Mouse (Mus musculus) midbrain, postnatal 0 days (tissue): ENCODE measurements at regions not wholly inside any gene's neighbourhood (a gene's known extent, or its start where the extent isn't known, plus 50 kb on each side); places are given as distances from the start of the nearest gene placed in this dataset.

ENCODE experiments used
- ATAC-seq: fragments of 200-750 bp; cut with Nextera tagmentation; 2 replicates; pipeline ENCODE4 v1.8.0; 2017; ENCODE audit warnings: moderate number of reproducible peaks, mild to moderate bottlenecking, moderate TSS enrichment, moderate library complexity; ENCODE audit not compliant: low FRiP score
- DNase-seq: peaks from one replicate; pipeline ENCODE4 v3.0.0-alpha.2; 2015; ENCODE audit warnings: low spot score
- H3K27ac ChIP-seq: fragments of 300-500 bp; sonication (generic); 2 replicates; pipeline ENCODE4 v1.5.1; 2014; ENCODE audit warnings: low read depth, mild to moderate bottlenecking, low read length, mixed read lengths
- H3K27me3 ChIP-seq: fragments of 300-500 bp; sonication (generic); 2 replicates; pipeline ENCODE4 v1.6.1; 2014; ENCODE audit warnings: low read length, control low read depth, mixed read lengths; ENCODE audit not compliant: insufficient read depth
- H3K36me3 ChIP-seq: fragments of 300-500 bp; sonication (generic); 2 replicates; pipeline ENCODE4 v1.6.1; 2014; ENCODE audit warnings: low read length, control low read depth, mixed read lengths; ENCODE audit not compliant: insufficient read depth
- H3K4me1 ChIP-seq: fragments of 300-500 bp; sonication (generic); 2 replicates; pipeline ENCODE4 v1.6.1; 2014; ENCODE audit warnings: mild to moderate bottlenecking, control low read depth, antibody characterized with exemption, low read length, mixed read lengths; ENCODE audit not compliant: insufficient read depth
- H3K4me2 ChIP-seq: fragments of 300-500 bp; sonication (generic); 2 replicates; pipeline ENCODE4 v1.6.1; 2014; ENCODE audit warnings: low read depth, mild to moderate bottlenecking, low read length, mixed read lengths; ENCODE audit not compliant: poor library complexity, severe bottlenecking
- H3K4me3 ChIP-seq: fragments of 300-500 bp; sonication (generic); 2 replicates; pipeline ENCODE4 v1.5.1; 2014; ENCODE audit warnings: low read depth, mild to moderate bottlenecking, low read length, moderate library complexity
- H3K9ac ChIP-seq: fragments of 300-500 bp; sonication (generic); replicated peaks from 2 replicates; pipeline ENCODE4 v1.6.1; 2014; ENCODE audit warnings: mild to moderate bottlenecking, low read length, moderate library complexity, mixed read lengths; ENCODE audit not compliant: poor library complexity, severe bottlenecking
- H3K9me3 ChIP-seq: fragments of 300-500 bp; sonication (generic); 2 replicates; pipeline ENCODE4 v1.6.1; 2016; ENCODE audit warnings: low read length, control low read depth
- CTCF ChIP-seq: IDR thresholded peaks from 2 replicates; pipeline ENCODE4 v1.5.1; 2016; ENCODE audit warnings: antibody characterized with exemption, mild to moderate bottlenecking
- WGBS: fragments of 180-500 bp; shearing (Covaris S2); extraction: QIAGEN DNeasy Blood & Tissue Kit; methylation state at CpG from one replicate; pipeline ENCODE4 v1.1.7; 2014; 5-methylcytosine and 5-hydroxymethylcytosine counted together

DNA sequence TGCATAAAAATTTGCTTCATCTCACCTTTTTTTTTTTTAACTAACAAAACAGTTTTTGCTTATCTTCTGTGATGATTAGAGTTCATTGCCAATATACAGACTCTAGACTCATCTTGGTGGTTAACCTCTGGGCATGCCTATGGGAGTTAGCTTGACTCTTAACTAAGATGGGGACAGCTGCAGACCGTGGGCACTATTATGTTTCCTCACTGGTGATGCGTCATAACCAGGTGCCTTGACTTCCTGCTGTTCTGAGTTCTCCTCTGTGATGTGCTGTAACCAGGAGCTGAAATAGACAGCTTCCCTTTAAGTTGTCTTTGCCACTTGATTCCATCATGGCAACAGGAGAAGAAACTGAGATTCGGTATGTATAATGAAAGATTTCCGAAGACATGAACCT, 105.4 kb upstream of the C1qtnf3 start:
- ATAC-seq (no peak), DNase-seq (no peak)
- Histone ChIP-seq H3K4me3 (no peak overlapping the region), H3K27me3 (no peaks in the 10 kb centered on the region), H3K4me1 (no peaks in the 10 kb centered on the region), H3K27ac (no peak overlapping the region), H3K36me3 (no peaks in the 10 kb centered on the region), H3K9ac (no peak overlapping the region), H3K4me2 (no peak overlapping the region), H3K9me3 (no peaks in the 10 kb centered on the region)
- TF ChIP-seq CTCF = no peak
- WGBS = 98% methylated on average over 4 of the region's 4 CpGs

DNA sequence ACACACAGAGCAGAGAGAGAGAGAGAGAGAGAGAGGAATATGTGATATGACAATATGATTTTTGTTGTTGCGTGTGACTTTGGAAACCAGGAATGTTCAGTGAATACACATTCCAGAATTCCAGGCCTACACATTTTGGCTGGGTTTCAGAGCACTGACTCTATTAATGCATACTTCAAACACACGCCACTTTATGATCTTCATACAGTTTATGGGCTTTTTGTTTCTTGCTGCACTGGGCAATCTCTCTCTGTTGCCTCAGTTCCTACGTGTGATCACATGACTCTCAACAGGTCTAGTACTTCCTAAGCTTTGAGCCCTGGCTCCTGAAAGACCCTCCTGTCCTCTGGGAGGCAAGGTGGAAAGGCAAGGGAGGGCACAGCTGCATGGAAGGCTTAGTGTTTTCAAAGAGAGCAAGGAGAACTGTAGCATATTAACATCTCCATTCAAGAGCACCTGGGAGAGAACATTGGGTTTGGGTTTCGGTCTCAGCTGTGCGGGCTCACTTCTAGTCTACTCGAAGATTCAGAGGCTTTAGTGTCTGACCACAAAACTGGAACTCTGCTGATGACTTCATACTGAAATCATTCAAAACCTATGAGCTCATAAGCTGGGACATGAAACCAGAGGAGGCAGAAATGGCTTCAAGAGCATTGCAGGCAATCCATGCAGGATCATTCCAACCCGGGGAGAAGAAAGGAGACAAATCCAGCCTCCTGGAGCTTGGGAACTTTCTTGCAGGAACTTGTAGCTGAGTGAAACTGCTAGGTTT, 87.9 kb upstream of the C1qtnf3 start:
- H3K27ac ChIP-seq = no peak overlapping the region
- WGBS = 93% methylated on average over 7 of the region's 7 CpGs
- H3K27me3 ChIP-seq = no peaks in the 10 kb centered on the region
- no peaks in the 10 kb centered on the region for H3K4me1 ChIP-seq
- DNase-seq = no peak
- no peak for ATAC-seq
- no peak for TF ChIP-seq CTCF
- no peaks in the 10 kb centered on the region for H3K9me3 ChIP-seq
- no peak overlapping the region for H3K4me2 ChIP-seq
- no peak overlapping the region for H3K4me3 ChIP-seq
- H3K9ac ChIP-seq = no peak overlapping the region
- H3K36me3 ChIP-seq = no peaks in the 10 kb centered on the region

DNA sequence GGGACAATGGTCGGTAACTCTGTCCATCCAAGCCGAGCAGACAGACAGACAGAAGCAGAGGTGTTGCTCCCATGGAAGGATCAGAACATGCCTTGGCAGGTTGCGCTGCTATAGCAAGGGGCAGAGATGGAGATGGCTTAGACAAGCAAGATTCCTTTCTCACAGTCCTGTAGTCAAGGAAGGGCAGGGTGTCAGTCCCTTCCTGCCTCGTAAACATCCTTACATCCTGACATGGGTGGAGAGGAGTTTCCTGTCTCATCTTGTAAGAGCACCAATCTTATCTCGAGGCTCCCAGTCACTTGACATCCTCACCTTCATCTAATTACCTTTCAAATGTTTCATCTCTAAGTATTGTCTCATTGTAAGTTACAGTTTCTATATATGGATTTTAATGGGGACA, 87.0 kb upstream of the C1qtnf3 start:
- 82% methylated on average over 5 of the region's 5 CpGs for WGBS
- no peaks in the 10 kb centered on the region for H3K4me1 ChIP-seq
- no peaks in the 10 kb centered on the region for H3K27me3 ChIP-seq
- H3K27ac ChIP-seq = no peak overlapping the region
- no peak overlapping the region for H3K9ac ChIP-seq
- ATAC-seq (no peak), DNase-seq (no peak)
- H3K4me3 ChIP-seq = no peak overlapping the region
- no peak for TF ChIP-seq CTCF
- H3K4me2 ChIP-seq = no peak overlapping the region
- H3K36me3 ChIP-seq = no peaks in the 10 kb centered on the region
- H3K9me3 ChIP-seq = no peaks in the 10 kb centered on the region

DNA sequence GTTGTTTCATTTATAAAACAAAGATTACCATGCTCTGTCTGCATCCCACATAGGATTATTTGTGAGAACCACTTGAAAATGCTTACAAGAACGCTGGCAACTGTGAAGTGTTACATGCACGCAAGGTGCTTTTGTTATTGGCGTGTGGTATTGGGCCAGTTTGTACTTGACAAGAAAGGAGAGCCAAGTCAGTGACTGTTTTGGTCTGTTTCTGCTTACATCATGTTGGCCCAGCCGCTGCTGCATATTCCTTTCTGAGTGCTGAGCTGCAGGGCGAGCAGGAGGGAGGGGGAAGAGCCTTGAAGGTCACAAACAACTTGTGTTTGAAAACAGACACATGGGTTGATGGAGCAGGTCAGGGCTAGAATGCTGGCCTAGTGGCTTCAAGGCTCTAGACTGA, 85.3 kb upstream of the C1qtnf3 start:
- no peak for TF ChIP-seq CTCF
- 80% methylated on average over 5 of the region's 5 CpGs for WGBS
- no peak overlapping the region for H3K4me2 ChIP-seq
- no peak for DNase-seq
- no peak overlapping the region for H3K9ac ChIP-seq
- H3K27me3 ChIP-seq = no peaks in the 10 kb centered on the region
- ATAC-seq = no peak
- H3K4me1 ChIP-seq = no peaks in the 10 kb centered on the region
- H3K36me3 ChIP-seq = no peaks in the 10 kb centered on the region
- no peaks in the 10 kb centered on the region for H3K9me3 ChIP-seq
- no peak overlapping the region for H3K4me3 ChIP-seq
- no peak overlapping the region for H3K27ac ChIP-seq

DNA sequence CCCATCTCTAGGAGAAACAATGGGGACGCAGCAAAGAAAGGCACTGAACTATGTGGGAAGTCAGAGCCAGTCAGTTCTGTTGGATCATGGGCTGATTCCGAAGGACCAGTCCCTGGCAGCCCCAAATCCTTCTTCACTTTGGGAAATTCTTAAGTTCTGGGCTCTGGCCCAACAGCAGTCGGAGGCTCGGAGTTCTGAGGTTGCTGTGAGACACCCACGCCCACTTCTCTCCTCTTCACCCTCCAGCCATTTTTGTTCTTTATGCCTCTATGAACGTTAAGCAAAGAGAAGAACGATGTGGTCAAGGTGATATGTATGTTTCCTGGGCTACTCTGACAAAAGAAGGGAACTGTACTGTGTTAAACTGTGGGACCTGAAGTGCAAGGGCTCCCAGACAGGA, 84.0 kb upstream of the C1qtnf3 start:
- no peak for DNase-seq
- Histone ChIP-seq H3K4me1 (no peaks in the 10 kb centered on the region), H3K36me3 (no peaks in the 10 kb centered on the region), H3K9me3 (no peaks in the 10 kb centered on the region), H3K9ac (no peak overlapping the region), H3K4me3 (no peak overlapping the region), H3K27me3 (no peaks in the 10 kb centered on the region), H3K4me2 (no peak overlapping the region), H3K27ac (no peak overlapping the region)
- WGBS = 88% methylated on average over 7 of the region's 7 CpGs
- no peak for TF ChIP-seq CTCF
- ATAC-seq = no peak

DNA sequence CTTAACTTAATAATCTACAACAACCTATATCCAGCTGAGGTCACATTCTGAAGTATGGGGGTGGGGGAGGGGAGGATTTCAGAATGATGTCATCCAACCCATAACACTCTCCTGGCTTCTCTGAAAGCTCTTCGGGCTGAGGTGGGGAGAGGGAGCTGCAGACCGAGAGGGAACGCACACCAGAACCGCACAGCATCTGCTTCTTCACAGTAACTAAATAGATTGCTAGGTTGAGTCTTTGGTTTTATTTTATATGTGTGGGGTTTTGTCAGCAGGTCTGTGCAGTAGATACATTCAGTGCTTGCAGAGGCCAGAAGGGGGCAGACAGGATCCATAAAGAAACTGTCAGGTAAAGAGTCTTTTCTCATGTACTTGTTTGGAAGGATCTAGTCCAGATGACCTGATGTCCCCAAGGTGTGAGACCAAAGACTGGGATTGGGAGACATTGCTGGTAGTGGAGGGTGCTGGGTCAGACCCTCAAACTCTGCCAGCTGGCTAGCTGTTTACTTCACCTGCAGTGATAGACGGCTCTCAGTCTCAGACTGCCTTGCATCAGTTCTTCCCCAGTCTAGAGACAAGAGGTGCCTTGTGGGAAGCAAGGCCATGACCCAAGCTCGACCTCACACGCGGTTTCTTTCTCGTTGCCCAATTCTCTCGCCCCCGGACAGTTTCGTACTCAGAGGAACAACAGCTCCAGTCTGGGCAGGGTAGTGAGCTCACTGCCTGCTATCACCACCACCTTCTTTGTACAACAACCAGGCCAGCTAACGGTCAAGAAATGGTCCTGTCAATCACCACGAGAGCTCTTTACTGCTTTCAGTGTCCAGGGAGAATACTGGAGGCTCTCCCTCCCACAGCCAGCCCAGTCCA, 83.2 kb upstream of the C1qtnf3 start:
- Histone ChIP-seq H3K9ac (no peak overlapping the region), H3K4me1 (no peaks in the 10 kb centered on the region), H3K4me2 (no peak overlapping the region), H3K9me3 (no peaks in the 10 kb centered on the region), H3K27ac (no peak overlapping the region), H3K27me3 (no peaks in the 10 kb centered on the region), H3K36me3 (no peaks in the 10 kb centered on the region), H3K4me3 (no peak overlapping the region)
- no peak for ATAC-seq
- peak; percentile 63 for TF ChIP-seq CTCF
- DNase-seq = peak; percentile 54
- 72% methylated on average over 14 of the region's 14 CpGs for WGBS
